Mouse (Mus musculus) gastrocnemius, adult 8-10 months (tissue): ENCODE results near the gene Cxcl12. TPM values are rescaled to one million over a fixed set of nuclear protein-coding genes. Genes with fewer than 3 reads are reported as not detected.

Source experiments
- DNase-seq, 2 experiments: peaks; one replicate each; pipeline ENCODE4 v3.0.0; 2022; ENCODE audit warnings: low spot score in 2 of 2
- total RNA-seq, 4 experiments: library from RNA; stranded (reverse); gene quantifications; 2 replicates each; pipeline ENCODE4 v1.2.4; 2022

The Cxcl12 gene
- total RNA-seq, 4 experiments from 2014 or later = 38.4 to 54.2 (median 40.8) TPM

- DNase-seq = no peak
Observed at GRCm38 (mm10) chr6:117219911-117220481, 51.7 kb downstream of the Cxcl12 start.

- no peak for DNase-seq
Observed at GRCm38 (mm10) chr6:117220831-117221345, 52.6 kb downstream of the Cxcl12 start.
